Mouse (Mus musculus) neural tube, embryonic 11.5 days (tissue): ENCODE results near the gene Ces1e. TPM values are rescaled to one million over a fixed set of nuclear protein-coding genes. Genes with fewer than 3 reads are reported as not detected.

Source experiments
- ATAC-seq: fragments of 200-750 bp; cut with Nextera tagmentation; 2 replicates; pipeline ENCODE4 v1.8.0; 2017; ENCODE audit warnings: moderate number of reproducible peaks, mild to moderate bottlenecking, moderate TSS enrichment, moderate library complexity; ENCODE audit not compliant: insufficient read depth, low FRiP score, low TSS enrichment
- DNase-seq: peaks from one replicate; pipeline ENCODE4 v3.0.0-alpha.2; 2015; ENCODE audit warnings: low spot score
- H3K27ac ChIP-seq: fragments of 300-500 bp; sonication (generic); 2 replicates; pipeline ENCODE4 v1.5.1; 2014; ENCODE audit warnings: low read depth, mild to moderate bottlenecking, low read length
- H3K27me3 ChIP-seq: fragments of 300-500 bp; sonication (generic); 2 replicates; pipeline ENCODE4 v1.6.1; 2014; ENCODE audit warnings: mild to moderate bottlenecking, low read length, mixed read lengths; ENCODE audit not compliant: control insufficient read depth, insufficient read depth
- H3K36me3 ChIP-seq: fragments of 300-500 bp; sonication (generic); 2 replicates; pipeline ENCODE4 v1.6.1; 2014; ENCODE audit warnings: mild to moderate bottlenecking, low read length, moderate library complexity, mixed read lengths; ENCODE audit not compliant: control insufficient read depth, insufficient read depth
- H3K4me1 ChIP-seq: fragments of 300-500 bp; sonication (generic); 2 replicates; pipeline ENCODE4 v1.6.1; 2014; ENCODE audit warnings: low read length, mixed read lengths; ENCODE audit not compliant: control insufficient read depth, insufficient read depth
- H3K4me2 ChIP-seq: fragments of 300-500 bp; sonication (generic); 2 replicates; pipeline ENCODE4 v1.6.1; 2014; ENCODE audit warnings: low read depth, mild to moderate bottlenecking, moderate library complexity
- H3K4me3 ChIP-seq: fragments of 300-500 bp; sonication (generic); 2 replicates; pipeline ENCODE4 v1.5.1; 2014; ENCODE audit warnings: low read depth, low read length
- H3K9ac ChIP-seq: fragments of 300-500 bp; sonication (generic); 2 replicates; pipeline ENCODE4 v1.6.1; 2014; ENCODE audit warnings: mild to moderate bottlenecking, low read length
- H3K9me3 ChIP-seq: fragments of 300-500 bp; sonication (generic); 2 replicates; pipeline ENCODE4 v1.6.1; 2016; ENCODE audit warnings: low read length; ENCODE audit not compliant: control insufficient read depth
- WGBS: fragments of 180-500 bp; shearing (Covaris S2); extraction: QIAGEN DNeasy Blood & Tissue Kit; methylation state at CpG from one replicate; pipeline ENCODE4 v1.1.7; 2014; 5-methylcytosine and 5-hydroxymethylcytosine counted together
- polyA plus RNA-seq: library from polyadenylated mRNA; unstranded; fragments of >200 nt; fragmentation: Nextera tagmentation; extraction: Ambion mirVana; gene quantifications from 2 replicates; pipeline ENCODE4 v1.2.1, GENCODE M21; 2014

The Ces1e gene
- polyA plus RNA-seq = not detected in 2 replicates

- DNase-seq (no peak), ATAC-seq (no peak)
- H3K4me1 ChIP-seq = no peaks in the 10 kb centered on the region
- H3K27ac ChIP-seq = no peak within 1 kb of the TSS
- H3K36me3 ChIP-seq = no peaks in the 10 kb centered on the region
- no peak within 1 kb of the TSS for H3K9ac ChIP-seq
- H3K4me2 ChIP-seq = no peak within 1 kb of the TSS
- H3K27me3 ChIP-seq = no peaks in the 10 kb centered on the region
- H3K4me3 ChIP-seq = no peak within 1 kb of the TSS
- no peaks in the 10 kb centered on the region for H3K9me3 ChIP-seq
Measured at GRCm38 (mm10) chr8:93229446-93229845, at the start of gene Ces1e. TSS of gene Ces1e (minus strand) at chr8:93229619.

- Histone ChIP-seq H3K27ac (no peak overlapping the region), H3K4me1 (no peaks in the 10 kb centered on the region), H3K36me3 (no peaks in the 10 kb centered on the region), H3K4me2 (no peak overlapping the region), H3K9me3 (no peaks in the 10 kb centered on the region), H3K4me3 (no peak overlapping the region), H3K9ac (no peak overlapping the region), H3K27me3 (no peaks in the 10 kb centered on the region)
- 82% methylated on average over 4 of the region's 4 CpGs for WGBS
- DNase-seq (no peak), ATAC-seq (no peak)
Measured at GRCm38 (mm10) chr8:93278176-93278805, 48.9 kb upstream of the Ces1e start.

GRCm38 (mm10) chr8:93274609-93275008 lies 45.2 kb upstream of the Ces1e start:
- Histone ChIP-seq H3K9ac (no peak overlapping the region), H3K27ac (no peak overlapping the region), H3K36me3 (no peaks in the 10 kb centered on the region), H3K9me3 (no peaks in the 10 kb centered on the region), H3K4me2 (no peak overlapping the region), H3K4me3 (no peak overlapping the region), H3K27me3 (no peaks in the 10 kb centered on the region), H3K4me1 (no peaks in the 10 kb centered on the region)
- no peak for DNase-seq
- WGBS = 89% methylated on average over 4 of the region's 4 CpGs
- ATAC-seq = no peak

- 94% methylated on average over 3 of the region's 3 CpGs for WGBS
- H3K4me1 ChIP-seq = no peaks in the 10 kb centered on the region
Measured at GRCm38 (mm10) chr8:93273321-93273720, 43.9 kb upstream of the Ces1e start.

GRCm38 (mm10) chr8:93272686-93273085 lies 43.3 kb upstream of the Ces1e start:
- no peak for ATAC-seq
- Histone ChIP-seq H3K4me2 (no peak overlapping the region), H3K4me1 (no peaks in the 10 kb centered on the region), H3K9me3 (no peaks in the 10 kb centered on the region), H3K27ac (no peak overlapping the region), H3K27me3 (no peaks in the 10 kb centered on the region), H3K4me3 (no peak overlapping the region), H3K36me3 (no peaks in the 10 kb centered on the region), H3K9ac (no peak overlapping the region)
- 89% methylated on average over 4 of the region's 4 CpGs for WGBS
- DNase-seq = no peak

More at GRCm38 (mm10) chr8:93273321-93273720, 43.9 kb upstream of the Ces1e start:
- H3K27me3 ChIP-seq = no peaks in the 10 kb centered on the region
- H3K9me3 ChIP-seq = no peaks in the 10 kb centered on the region
- DNase-seq = no peak
- H3K36me3 ChIP-seq = no peaks in the 10 kb centered on the region
- H3K9ac ChIP-seq = no peak overlapping the region
- H3K27ac ChIP-seq = no peak overlapping the region
- no peak overlapping the region for H3K4me3 ChIP-seq
- no peak overlapping the region for H3K4me2 ChIP-seq
- ATAC-seq = no peak

- H3K9me3 ChIP-seq = no peaks in the 10 kb centered on the region
- 51% methylated on average over 2 of the region's 2 CpGs for WGBS
- no peak overlapping the region for H3K27ac ChIP-seq
- no peaks in the 10 kb centered on the region for H3K27me3 ChIP-seq
- no peak for DNase-seq
- ATAC-seq = no peak
- H3K36me3 ChIP-seq = no peaks in the 10 kb centered on the region
- no peak overlapping the region for H3K4me3 ChIP-seq
- H3K4me2 ChIP-seq = no peak overlapping the region
- no peak overlapping the region for H3K9ac ChIP-seq
- H3K4me1 ChIP-seq = no peaks in the 10 kb centered on the region
Measured at GRCm38 (mm10) chr8:93261436-93261835, 32.0 kb upstream of the Ces1e start.

- DNase-seq = no peak
- Histone ChIP-seq H3K4me2 (no peak overlapping the region), H3K4me1 (no peaks in the 10 kb centered on the region), H3K4me3 (no peak overlapping the region), H3K36me3 (no peaks in the 10 kb centered on the region), H3K27ac (no peak overlapping the region), H3K9me3 (no peaks in the 10 kb centered on the region), H3K27me3 (no peaks in the 10 kb centered on the region), H3K9ac (no peak overlapping the region)
- ATAC-seq = no peak
- 96% methylated on average over 1 of the region's 1 CpGs for WGBS
Measured at GRCm38 (mm10) chr8:93252400-93252925, 23.0 kb upstream of the Ces1e start.

GRCm38 (mm10) chr8:93246057-93246456 lies 16.6 kb upstream of the Ces1e start:
- H3K4me3 ChIP-seq = no peak overlapping the region
- ATAC-seq (no peak), DNase-seq (no peak)
- no peak overlapping the region for H3K4me2 ChIP-seq
- H3K27me3 ChIP-seq = no peaks in the 10 kb centered on the region
- no peak overlapping the region for H3K9ac ChIP-seq
- H3K27ac ChIP-seq = no peak overlapping the region
- no peaks in the 10 kb centered on the region for H3K4me1 ChIP-seq
- no peaks in the 10 kb centered on the region for H3K36me3 ChIP-seq
- WGBS = 89% methylated on average over 2 of the region's 2 CpGs
- no peaks in the 10 kb centered on the region for H3K9me3 ChIP-seq

GRCm38 (mm10) chr8:93239884-93240283 lies 10.5 kb upstream of the Ces1e start:
- Histone ChIP-seq H3K4me1 (no peaks in the 10 kb centered on the region), H3K27ac (no peak overlapping the region), H3K9me3 (no peaks in the 10 kb centered on the region), H3K4me2 (no peak overlapping the region), H3K4me3 (no peak overlapping the region), H3K9ac (no peak overlapping the region), H3K36me3 (no peaks in the 10 kb centered on the region), H3K27me3 (no peaks in the 10 kb centered on the region)
- no peak for ATAC-seq
- no peak for DNase-seq
